Mouse (Mus musculus): ENCODE data around the gene Lrrc32.

The Lrrc32 gene

GRCm38 (mm10) chr7:98489131-98489530, at the start of gene Lrrc32:
TSS of gene Lrrc32 (plus strand) at chr7:98489283.
- no peak for DNase-seq (ENCODE audit: low spot score in 2 of 2)

GRCm38 (mm10) chr7:98439956-98440466, 49.1 kb upstream of the Lrrc32 start, which contains the start of gene Gucy2d:
TSS of gene Gucy2d (plus strand) at chr7:98440416.
- no peak for DNase-seq (ENCODE audit: low spot score in 2 of 2)

DNA sequence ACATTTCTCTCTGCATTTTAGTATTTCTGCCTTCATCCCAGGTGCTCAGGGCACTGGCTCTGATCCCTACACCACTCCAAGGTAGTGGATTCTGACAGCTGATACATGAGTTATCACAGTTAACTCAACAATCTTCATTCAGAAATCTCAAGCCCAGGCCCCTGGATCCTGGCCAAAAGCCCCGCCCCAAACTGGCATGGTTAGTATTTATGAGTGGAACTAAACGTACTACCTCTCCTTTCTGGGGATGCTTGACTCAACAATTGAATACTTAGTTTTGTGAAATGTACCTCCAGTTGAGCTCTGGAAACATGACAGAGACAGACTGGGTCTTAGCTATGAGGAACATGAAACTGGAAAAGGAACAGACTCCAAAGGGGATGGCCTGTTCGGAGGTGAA, 42.2 kb upstream of the Lrrc32 start:
- no peak for DNase-seq (ENCODE audit: low spot score in 2 of 2)

DNA sequence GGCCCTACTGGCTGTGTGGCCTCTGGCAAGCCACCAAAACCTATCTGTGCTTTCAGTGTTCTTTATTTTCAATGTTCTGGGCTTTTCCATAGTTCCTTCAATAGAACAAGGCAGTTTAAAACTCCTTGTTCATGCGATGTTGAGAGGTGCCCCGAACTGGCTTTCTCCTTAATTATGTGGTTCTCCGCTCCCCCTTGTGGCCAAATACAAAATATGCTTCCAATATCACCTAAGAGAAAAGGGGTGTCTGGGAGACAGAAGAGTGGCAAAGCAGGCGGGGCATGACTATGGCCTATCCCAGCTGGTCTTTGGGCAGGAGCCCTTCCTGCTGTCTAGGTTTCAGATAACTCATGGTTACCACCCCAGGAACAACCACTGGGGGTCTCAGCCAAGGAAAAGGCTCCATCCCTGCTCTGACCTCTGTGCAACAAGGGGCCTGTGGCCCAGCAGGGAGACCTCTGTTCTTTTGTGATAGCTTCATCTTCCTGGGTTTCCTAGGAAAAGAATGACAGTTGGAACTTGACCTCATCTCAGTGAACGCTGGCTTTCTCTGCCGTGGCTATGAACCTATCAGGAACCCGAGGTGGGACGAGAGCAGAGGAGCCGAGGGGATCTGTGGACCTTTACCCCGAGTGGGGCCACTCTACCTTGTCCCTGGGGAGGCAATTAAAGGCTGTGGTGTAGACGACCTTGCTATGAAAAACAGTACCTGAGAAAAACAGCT, 41.3 kb upstream of the Lrrc32 start:
- DNase-seq (ENCODE audit: low spot score in 2 of 2): no peak

GRCm38 (mm10) chr7:98448309-98448630, 40.8 kb upstream of the Lrrc32 start:
- DNase-seq (ENCODE audit: low spot score in 2 of 2): no peak

GRCm38 (mm10) chr7:98449696-98450095, 39.4 kb upstream of the Lrrc32 start:
- no peak for DNase-seq (ENCODE audit: low spot score in 2 of 2)

- DNase-seq (ENCODE audit: low spot score in 2 of 2): no peak
These were observed 34.5 kb upstream of the Lrrc32 start for GRCm38 (mm10) chr7:98454397-98455120.

DNA sequence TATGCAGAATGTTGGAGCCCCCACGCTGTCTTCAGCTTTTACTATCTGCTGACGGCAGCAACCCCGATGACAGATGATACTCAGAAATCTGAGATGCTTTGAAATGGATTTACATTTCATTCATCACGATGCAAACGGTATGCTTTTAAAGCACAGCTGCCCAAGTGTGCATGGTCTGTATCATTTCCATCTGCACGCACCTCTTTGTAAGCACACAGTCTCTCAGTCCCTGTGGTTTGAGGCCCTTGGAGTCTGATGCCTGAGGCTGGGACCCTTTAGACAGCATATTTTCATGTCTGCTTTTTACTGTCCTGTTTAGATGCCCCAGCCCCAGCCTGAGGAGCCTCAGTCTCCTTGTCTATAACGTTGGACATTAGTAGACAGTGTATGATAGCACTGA, 28.8 kb upstream of the Lrrc32 start:
- DNase-seq (ENCODE audit: low spot score in 2 of 2): no peak

GRCm38 (mm10) chr7:98469089-98469488, 20.0 kb upstream of the Lrrc32 start:
- DNase-seq (ENCODE audit: low spot score in 2 of 2): no peak

DNA sequence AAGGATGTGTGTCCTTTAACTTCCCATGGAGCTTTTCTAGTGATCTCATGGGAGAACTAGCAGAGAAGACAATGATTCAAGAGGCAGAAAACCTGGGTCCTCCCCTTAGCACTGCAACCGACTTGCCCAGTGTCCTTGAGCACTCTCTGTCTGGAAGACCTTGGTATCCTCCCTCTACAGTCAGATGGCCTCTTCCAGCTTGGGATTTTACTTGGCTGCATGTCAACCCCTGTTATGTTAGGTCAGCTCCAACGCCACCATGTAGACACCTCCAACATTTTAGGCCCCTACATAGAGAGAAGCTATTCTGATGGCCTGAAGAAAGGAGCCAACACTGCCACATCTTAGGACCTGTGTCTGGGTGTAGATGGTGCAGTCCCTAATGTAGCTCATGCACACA, 16.6 kb upstream of the Lrrc32 start:
- no peak for DNase-seq (ENCODE audit: low spot score in 2 of 2)

DNA sequence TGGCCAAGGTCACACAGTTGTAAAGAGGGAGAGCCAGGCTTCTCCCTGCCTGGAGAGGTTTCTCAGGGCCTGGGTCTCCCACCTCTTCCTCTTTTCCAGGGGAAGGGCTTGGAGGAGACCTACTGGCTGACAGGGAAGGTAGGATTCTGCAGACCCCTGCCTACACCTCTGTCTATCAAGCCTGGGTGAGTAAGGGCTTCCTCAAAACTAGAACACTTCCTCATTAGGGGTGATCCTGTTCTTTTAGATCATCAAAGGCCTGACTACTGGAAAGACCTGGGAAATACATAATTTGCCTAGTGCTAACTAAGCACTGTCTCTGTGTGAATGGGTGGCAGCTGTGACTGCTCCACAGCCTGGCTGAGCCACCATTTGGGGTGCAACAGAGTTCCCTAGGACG, 14.5 kb upstream of the Lrrc32 start:
- DNase-seq (ENCODE audit: low spot score in 2 of 2): no peak

DNA sequence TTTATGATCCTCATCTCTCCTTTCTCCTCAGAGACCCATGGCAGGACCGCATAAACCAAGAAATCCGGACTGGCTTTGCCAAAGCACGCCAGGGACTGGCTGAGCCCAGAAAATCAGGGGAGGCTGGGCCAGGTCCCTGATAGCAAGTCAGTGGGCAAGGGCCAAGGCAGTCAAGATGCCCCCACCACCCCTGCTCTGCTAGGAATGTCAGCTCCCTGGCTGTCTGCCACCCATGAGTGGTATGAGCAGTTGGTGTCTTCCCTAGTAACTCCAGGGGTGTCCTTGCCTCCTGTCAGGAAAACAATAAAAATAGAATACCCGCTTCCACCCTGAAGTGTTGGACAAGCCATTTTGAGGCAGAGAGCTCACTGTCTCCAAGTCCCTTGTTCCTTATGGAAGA, 11.9 kb upstream of the Lrrc32 start:
- DNase-seq (ENCODE audit: low spot score in 2 of 2): no peak

- DNase-seq (ENCODE audit: low spot score in 2 of 2): no peak
These were observed 8.6 kb upstream of the Lrrc32 start for GRCm38 (mm10) chr7:98480481-98480880.

DNA sequence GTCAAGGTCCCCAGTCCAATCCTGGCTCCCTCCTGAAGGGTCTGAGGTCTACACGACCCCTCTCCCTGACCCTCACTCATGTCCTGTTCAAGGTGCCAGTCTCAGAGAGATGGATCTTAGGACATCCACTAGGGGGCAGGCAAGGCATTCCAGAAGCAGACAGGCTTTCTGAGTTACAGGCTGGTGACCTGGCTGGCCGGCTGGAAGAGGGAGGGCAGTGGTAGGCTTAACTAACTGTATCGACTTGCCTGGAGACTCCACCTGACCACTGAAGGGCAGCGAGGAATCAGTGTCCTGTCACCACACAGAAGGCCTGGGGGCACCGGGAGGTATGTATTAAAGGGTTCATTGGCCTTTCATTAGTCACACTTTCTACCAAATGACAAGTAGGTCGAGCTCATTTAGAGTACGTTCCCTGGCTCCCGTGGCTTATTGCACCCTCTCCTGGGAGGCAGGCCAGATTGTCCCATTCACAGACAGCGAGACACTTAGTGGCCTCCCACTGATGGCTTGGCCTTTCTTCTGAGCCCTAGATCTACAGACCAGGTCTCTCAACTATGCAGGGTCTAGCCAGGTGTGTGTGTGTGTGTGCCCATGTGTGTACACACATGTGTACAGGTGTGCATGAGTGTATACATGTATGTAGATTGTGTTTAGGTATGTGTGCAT, 7.9 kb upstream of the Lrrc32 start:
- DNase-seq (ENCODE audit: low spot score in 2 of 2): peak; percentile 60 to 80

GRCm38 (mm10) chr7:98481861-98482260, 7.2 kb upstream of the Lrrc32 start:
- DNase-seq (ENCODE audit: low spot score in 2 of 2): no peak

DNA sequence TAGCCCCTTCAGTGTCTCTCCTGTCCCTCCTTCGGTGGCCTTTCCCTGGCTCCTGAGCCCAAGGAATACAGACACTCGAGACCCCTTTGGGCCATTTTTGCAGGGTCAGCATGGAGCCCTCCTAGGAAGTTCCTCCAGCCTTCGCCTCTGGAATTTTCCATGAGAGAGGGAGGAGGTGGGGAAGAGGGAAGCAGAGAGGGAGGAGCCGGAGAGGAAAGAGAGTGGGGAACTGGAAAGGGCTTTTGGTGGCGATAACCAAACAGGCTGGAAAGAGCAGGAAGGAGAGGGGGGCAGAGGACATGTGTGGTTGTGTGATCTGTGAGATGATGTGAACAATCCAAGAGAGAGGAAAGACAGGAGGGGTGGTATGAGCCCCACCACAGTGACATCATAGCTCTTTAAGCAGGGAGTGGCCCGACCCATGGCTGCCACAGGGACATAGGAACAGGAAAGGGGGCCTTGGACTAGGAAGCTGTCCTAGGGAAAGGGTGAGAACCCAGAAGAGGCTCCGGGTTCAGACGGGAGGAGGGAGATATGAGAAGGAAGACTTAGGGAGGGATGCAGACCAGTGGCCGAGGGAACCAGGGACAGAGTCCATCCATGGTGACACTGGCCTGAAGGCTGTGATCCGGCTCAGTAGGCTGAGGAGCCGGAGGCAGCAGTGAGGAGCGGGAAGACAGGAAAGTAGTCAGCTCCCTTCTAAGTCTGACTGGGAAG, 6.4 kb upstream of the Lrrc32 start:
- DNase-seq (ENCODE audit: low spot score in 2 of 2): no peak

DNA sequence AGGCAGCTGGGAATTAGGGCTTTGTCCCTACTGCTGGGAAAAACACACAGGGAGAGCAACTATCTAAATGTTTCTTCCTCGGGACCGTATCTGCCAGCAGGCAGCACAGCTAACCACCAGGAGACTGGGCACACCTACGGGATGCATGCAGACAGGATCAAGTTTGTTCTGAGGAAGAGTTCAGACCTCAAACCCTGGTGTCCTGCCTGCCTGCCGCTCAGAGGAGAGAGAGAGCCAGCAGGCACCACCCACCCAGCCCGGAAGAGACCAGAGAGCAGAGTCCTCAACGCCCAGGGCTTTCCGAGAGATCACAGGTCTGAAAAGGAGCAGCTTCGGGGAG, 5.8 kb upstream of the Lrrc32 start:
- DNase-seq (ENCODE audit: low spot score in 2 of 2): no peak

GRCm38 (mm10) chr7:98484878-98485277, 4.2 kb upstream of the Lrrc32 start:
- DNase-seq (ENCODE audit: low spot score in 2 of 2): no peak

DNA sequence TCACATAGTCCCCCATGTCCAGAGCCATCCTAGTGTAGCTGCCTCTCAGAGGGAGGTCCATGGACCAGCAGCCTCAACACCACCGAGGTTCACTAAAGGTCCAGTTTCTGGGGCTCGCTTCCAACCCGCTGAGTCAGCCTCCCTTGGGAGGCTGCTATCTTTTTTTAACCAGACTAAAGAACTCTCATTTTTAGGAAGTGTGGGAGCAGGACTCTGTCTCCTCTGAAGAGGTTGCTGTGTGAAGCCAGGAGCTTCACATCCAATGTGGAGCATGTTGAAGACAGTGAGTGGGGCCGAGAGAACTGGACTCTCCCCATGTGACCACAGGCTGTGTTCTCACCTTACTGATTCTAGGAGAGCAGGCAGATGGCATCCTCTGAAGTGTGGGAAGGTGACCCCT, 3.6 kb upstream of the Lrrc32 start:
- no peak for DNase-seq (ENCODE audit: low spot score in 2 of 2)

DNA sequence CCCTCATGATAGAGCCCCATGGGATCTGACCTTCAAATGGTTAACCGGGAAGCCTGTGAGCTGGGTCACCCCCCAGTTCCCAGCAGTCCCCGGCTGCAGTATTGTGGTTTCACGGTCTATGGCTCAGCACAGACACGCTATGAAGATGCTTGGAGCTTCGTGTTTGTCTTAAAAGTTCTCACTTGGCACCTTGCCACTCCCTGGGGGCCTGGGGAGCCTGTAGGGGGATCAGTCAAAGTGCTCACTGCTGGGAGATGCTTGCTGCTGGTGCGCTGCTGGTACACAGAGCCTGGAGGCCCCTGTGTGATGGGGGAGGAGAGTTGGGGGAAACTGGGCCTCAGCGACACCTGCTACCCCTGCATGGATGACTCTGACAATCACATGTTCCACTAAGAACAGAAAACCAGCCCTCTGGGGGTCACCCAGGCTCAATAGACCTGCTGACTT, 2.6 kb upstream of the Lrrc32 start:
- no peak for DNase-seq (ENCODE audit: low spot score in 2 of 2)

GRCm38 (mm10) chr7:98487202-98487980, 1.7 kb upstream of the Lrrc32 start:
- no peak for DNase-seq (ENCODE audit: low spot score in 2 of 2)

Measured in urinary bladder, postnatal 4 days (tissue).